Mouse (Mus musculus): ENCODE results near the gene Dut. TPM values are rescaled to one million over a fixed set of nuclear protein-coding genes. Genes with fewer than 3 reads are reported as not detected.

Gene Dut
- 156 and 164 TPM in 2 replicates for polyA plus RNA-seq (2015; fragmentation: Nextera tagmentation; extraction: Ambion mirVana)

- H3K9ac ChIP-seq (replicated peaks; ENCODE audit: low read length) = peak within 1 kb of the TSS; percentile 88
- H3K27me3 ChIP-seq (ENCODE audit: insufficient read depth, low read length) = no peaks in the 10 kb centered on the region
- peak; percentile 99 for ATAC-seq (ENCODE audit: low FRiP score, low TSS enrichment)
- peaks cover 17% of the 10 kb centered on the region; the same call in 1 of the 2 replicates for H3K36me3 ChIP-seq (ENCODE audit: insufficient read depth, low read length)
- H3K4me3 ChIP-seq (ENCODE audit: low read length) = peak within 1 kb of the TSS; percentile 77
- WGBS = under 1% methylated on average over 96 of the region's 96 CpGs
- peaks cover 34% of the 10 kb centered on the region for H3K4me1 ChIP-seq (ENCODE audit: insufficient read depth, low read length)
- H3K27ac ChIP-seq (ENCODE audit: low read length) = peak within 1 kb of the TSS; percentile 92
- no peaks in the 10 kb centered on the region for H3K9me3 ChIP-seq (ENCODE audit: low read length)
- peak within 1 kb of the TSS; percentile 54 for H3K4me2 ChIP-seq (replicated peaks; ENCODE audit: low read depth, low read length)
Measured at GRCm38 (mm10) chr2:125247108-125247961, at the start of gene Dut. Dut (plus strand) TSS chr2:125247190.

- no peak overlapping the region for H3K4me3 ChIP-seq (ENCODE audit: low read length)
- H3K27ac ChIP-seq (ENCODE audit: low read length) = no peak overlapping the region
- H3K4me2 ChIP-seq (replicated peaks; ENCODE audit: low read depth, low read length) = no peak overlapping the region
- H3K36me3 ChIP-seq (ENCODE audit: insufficient read depth, low read length) = no peaks in the 10 kb centered on the region
- no peaks in the 10 kb centered on the region for H3K27me3 ChIP-seq (ENCODE audit: insufficient read depth, low read length)
- no peaks in the 10 kb centered on the region for H3K9me3 ChIP-seq (ENCODE audit: low read length)
- ATAC-seq (ENCODE audit: low FRiP score, low TSS enrichment) = 0 out of 2 replicates have a peak, but pooled peaks have one; percentile 42
- H3K9ac ChIP-seq (replicated peaks; ENCODE audit: low read length) = no peak overlapping the region
- 49% methylated on average over 14 of the region's 14 CpGs for WGBS
- no peaks in the 10 kb centered on the region for H3K4me1 ChIP-seq (ENCODE audit: insufficient read depth, low read length)
Measured at GRCm38 (mm10) chr2:125208894-125209596, 37.9 kb upstream of the Dut start.

- H3K27me3 ChIP-seq (ENCODE audit: insufficient read depth, low read length) = no peaks in the 10 kb centered on the region
- no peaks in the 10 kb centered on the region for H3K4me1 ChIP-seq (ENCODE audit: insufficient read depth, low read length)
- WGBS = 57% methylated on average over 10 of the region's 10 CpGs
- no peak overlapping the region for H3K4me3 ChIP-seq (ENCODE audit: low read length)
- no peaks in the 10 kb centered on the region for H3K9me3 ChIP-seq (ENCODE audit: low read length)
- no peak for ATAC-seq (ENCODE audit: low FRiP score, low TSS enrichment)
- H3K27ac ChIP-seq (ENCODE audit: low read length) = no peak overlapping the region
- no peak overlapping the region for H3K4me2 ChIP-seq (replicated peaks; ENCODE audit: low read depth, low read length)
- no peak overlapping the region for H3K9ac ChIP-seq (replicated peaks; ENCODE audit: low read length)
- no peaks in the 10 kb centered on the region for H3K36me3 ChIP-seq (ENCODE audit: insufficient read depth, low read length)
Measured at GRCm38 (mm10) chr2:125211831-125212510, 35.0 kb upstream of the Dut start.

- Histone ChIP-seq H3K4me1 (ENCODE audit: insufficient read depth, low read length) (no peaks in the 10 kb centered on the region), H3K4me2 (replicated peaks; ENCODE audit: low read depth, low read length) (no peak overlapping the region), H3K4me3 (ENCODE audit: low read length) (no peak overlapping the region), H3K27ac (ENCODE audit: low read length) (no peak overlapping the region), H3K36me3 (ENCODE audit: insufficient read depth, low read length) (no peaks in the 10 kb centered on the region), H3K27me3 (ENCODE audit: insufficient read depth, low read length) (no peaks in the 10 kb centered on the region), H3K9ac (replicated peaks; ENCODE audit: low read length) (no peak overlapping the region), H3K9me3 (ENCODE audit: low read length) (no peaks in the 10 kb centered on the region)
- WGBS = 4% methylated on average over 3 of the region's 3 CpGs
- peak; percentile 42; the same call in 1 of the 2 replicates for ATAC-seq (ENCODE audit: low FRiP score, low TSS enrichment)
Measured at GRCm38 (mm10) chr2:125214592-125214991, 32.4 kb upstream of the Dut start.

- H3K4me3 ChIP-seq (ENCODE audit: low read length) = no peak overlapping the region
- no peak overlapping the region for H3K27ac ChIP-seq (ENCODE audit: low read length)
- no peak for ATAC-seq (ENCODE audit: low FRiP score, low TSS enrichment)
- H3K27me3 ChIP-seq (ENCODE audit: insufficient read depth, low read length) = no peaks in the 10 kb centered on the region
- H3K4me1 ChIP-seq (ENCODE audit: insufficient read depth, low read length) = no peaks in the 10 kb centered on the region
- WGBS = 54% methylated on average over 6 of the region's 6 CpGs
- no peaks in the 10 kb centered on the region for H3K9me3 ChIP-seq (ENCODE audit: low read length)
- no peak overlapping the region for H3K9ac ChIP-seq (replicated peaks; ENCODE audit: low read length)
- no peak overlapping the region for H3K4me2 ChIP-seq (replicated peaks; ENCODE audit: low read depth, low read length)
- no peaks in the 10 kb centered on the region for H3K36me3 ChIP-seq (ENCODE audit: insufficient read depth, low read length)
Measured at GRCm38 (mm10) chr2:125217286-125217685, 29.7 kb upstream of the Dut start.

GRCm38 (mm10) chr2:125218566-125218965 is 28.4 kb upstream of the Dut start:
- ATAC-seq (ENCODE audit: low FRiP score, low TSS enrichment) = no peak
- no peak overlapping the region for H3K4me2 ChIP-seq (replicated peaks; ENCODE audit: low read depth, low read length)
- WGBS = 97% methylated on average over 1 of the region's 1 CpGs

GRCm38 (mm10) chr2:125219268-125219667 is 27.7 kb upstream of the Dut start:
- Histone ChIP-seq H3K27ac (ENCODE audit: low read length) (no peak overlapping the region), H3K27me3 (ENCODE audit: insufficient read depth, low read length) (no peaks in the 10 kb centered on the region), H3K4me3 (ENCODE audit: low read length) (no peak overlapping the region), H3K9me3 (ENCODE audit: low read length) (no peaks in the 10 kb centered on the region), H3K36me3 (ENCODE audit: insufficient read depth, low read length) (no peaks in the 10 kb centered on the region), H3K4me1 (ENCODE audit: insufficient read depth, low read length) (no peaks in the 10 kb centered on the region), H3K9ac (replicated peaks; ENCODE audit: low read length) (no peak overlapping the region), H3K4me2 (replicated peaks; ENCODE audit: low read depth, low read length) (no peak overlapping the region)
- ATAC-seq (ENCODE audit: low FRiP score, low TSS enrichment) = no peak
- 80% methylated on average over 3 of the region's 3 CpGs for WGBS

More at GRCm38 (mm10) chr2:125218566-125218965, 28.4 kb upstream of the Dut start:
- Histone ChIP-seq H3K9ac (replicated peaks; ENCODE audit: low read length) (no peak overlapping the region), H3K27me3 (ENCODE audit: insufficient read depth, low read length) (no peaks in the 10 kb centered on the region), H3K27ac (ENCODE audit: low read length) (no peak overlapping the region), H3K4me1 (ENCODE audit: insufficient read depth, low read length) (no peaks in the 10 kb centered on the region), H3K4me3 (ENCODE audit: low read length) (no peak overlapping the region), H3K9me3 (ENCODE audit: low read length) (no peaks in the 10 kb centered on the region), H3K36me3 (ENCODE audit: insufficient read depth, low read length) (no peaks in the 10 kb centered on the region)

- H3K36me3 ChIP-seq (ENCODE audit: insufficient read depth, low read length) = no peaks in the 10 kb centered on the region
- 74% methylated on average over 1 of the region's 1 CpGs for WGBS
Measured at GRCm38 (mm10) chr2:125221673-125222072, 25.3 kb upstream of the Dut start.

GRCm38 (mm10) chr2:125228472-125229409 is 18.2 kb upstream of the Dut start:
- no peak for ATAC-seq (ENCODE audit: low FRiP score, low TSS enrichment)
- Histone ChIP-seq H3K27me3 (ENCODE audit: insufficient read depth, low read length) (no peaks in the 10 kb centered on the region), H3K36me3 (ENCODE audit: insufficient read depth, low read length) (no peaks in the 10 kb centered on the region), H3K27ac (ENCODE audit: low read length) (no peak overlapping the region), H3K4me3 (ENCODE audit: low read length) (no peak overlapping the region), H3K9ac (replicated peaks; ENCODE audit: low read length) (no peak overlapping the region), H3K9me3 (ENCODE audit: low read length) (no peaks in the 10 kb centered on the region), H3K4me2 (replicated peaks; ENCODE audit: low read depth, low read length) (no peak overlapping the region), H3K4me1 (ENCODE audit: insufficient read depth, low read length) (0 out of 2 replicates have a peak, but pooled peaks cover 2% of the 10 kb centered on the region)
- 79% methylated on average over 11 of the region's 11 CpGs for WGBS

More at GRCm38 (mm10) chr2:125221673-125222072, 25.3 kb upstream of the Dut start:
- Histone ChIP-seq H3K27me3 (ENCODE audit: insufficient read depth, low read length) (no peaks in the 10 kb centered on the region), H3K9me3 (ENCODE audit: low read length) (no peaks in the 10 kb centered on the region), H3K4me2 (replicated peaks; ENCODE audit: low read depth, low read length) (no peak overlapping the region), H3K9ac (replicated peaks; ENCODE audit: low read length) (no peak overlapping the region), H3K4me1 (ENCODE audit: insufficient read depth, low read length) (no peaks in the 10 kb centered on the region), H3K4me3 (ENCODE audit: low read length) (no peak overlapping the region), H3K27ac (ENCODE audit: low read length) (no peak overlapping the region)
- no peak for ATAC-seq (ENCODE audit: low FRiP score, low TSS enrichment)

Measured in kidney, embryonic 16.5 days (tissue).